Mouse (Mus musculus) Patski (cell line): Measurements from ENCODE around the gene Fnbp4. TPM values are rescaled to one million over a fixed set of nuclear protein-coding genes. Genes with fewer than 3 reads are reported as not detected.

ENCODE experiments used
- ATAC-seq: fragments of 100-300 bp; one replicate; pipeline ENCODE4 v1.8.0; 2021
- CTCF ChIA-PET: fragments of 350-600 bp; sonication (Branson Sonifier 250); formaldehyde crosslinking; loops from one replicate; lab custom pipeline; 2022; ENCODE audit warnings: inconsistent platforms; lab: Charles Lee
- POLR2A ChIA-PET: fragments of 350-600 bp; sonication (Branson Sonifier 250); formaldehyde crosslinking; loops from one replicate; lab custom pipeline; 2022; ENCODE audit warnings: antibody characterized with exemption, inconsistent platforms; lab: Charles Lee
- DNase-seq: peaks from one replicate; pipeline ENCODE4 v3.0.0-alpha.2; 2011; ENCODE audit warnings: low read depth, low spot score
- H3K27me3 ChIP-seq: fragments of 371-371 bp; one replicate; pipeline ENCODE4 v1.5.1; 2021
- CTCF ChIP-seq: fragments of 100-300 bp; IDR thresholded peaks from one replicate; pipeline ENCODE4 v1.5.1; 2021
- in situ Hi-C: fragments of 300-500 bp; cut with MboI; formaldehyde crosslinking; loops from 3 replicates; pipeline ENCODE4 v1.11.1; 2018; ENCODE audit warnings: low pct_unique_long_range_greater_than_20kb, mixed read lengths
- polyA plus RNA-seq: library from polyadenylated mRNA; unstranded; gene quantifications from one replicate; pipeline ENCODE4 v1.2.3, GENCODE M21; 2021

Fnbp4 gene
- polyA plus RNA-seq, result 81.9 TPM

GRCm38 (mm10) chr2:90745053-90745678, at the start of gene Fnbp4:
Gene Fnbp4 (plus strand): TSS chr2:90745370.
- H3K27me3 ChIP-seq, result no peaks in the 10 kb centered on the region
- CTCF ChIA-PET, result no interaction called here
- ATAC-seq (peak; percentile 97), DNase-seq (peak; percentile 99)
- no peak for TF ChIP-seq CTCF
- in situ Hi-C loops, result no loop called here
- POLR2A ChIA-PET, result interaction anchor here (0.6 to 1.2 kb wide), 4 partner anchors 14 to 202 kb away, joined by 3 to 4 read pairs (median 4); no protein-coding TSS in a partner anchor

GRCm38 (mm10) chr2:90700943-90701342, 44.2 kb upstream of the Fnbp4 start:
- H3K27me3 ChIP-seq, result no peaks in the 10 kb centered on the region
- TF ChIP-seq CTCF, result peak; percentile 40
- ChIA-PET POLR2A (interaction anchor here (0.6 kb wide), 1 partner anchor 230 kb away, joined by 3 read pairs; no protein-coding TSS in a partner anchor), CTCF (interaction anchor here (1.1 kb wide), 1 partner anchor 11 kb away, joined by 3 read pairs; no protein-coding TSS in a partner anchor)
- ATAC-seq, result peak; percentile 73
- no peak for DNase-seq
- in situ Hi-C loops, result no loop called here

GRCm38 (mm10) chr2:90708548-90708947, 36.6 kb upstream of the Fnbp4 start:
- no peaks in the 10 kb centered on the region for H3K27me3 ChIP-seq
- DNase-seq, result no peak
- in situ Hi-C loops, result no loop called here
- POLR2A ChIA-PET, result no interaction called here
- CTCF ChIA-PET, result interaction anchor here (0.7 kb wide), 1 partner anchor 11 kb away, joined by 3 read pairs; no protein-coding TSS in a partner anchor
- TF ChIP-seq CTCF, result no peak
- ATAC-seq, result no peak

- DNase-seq (no peak), ATAC-seq (no peak)
- POLR2A ChIA-PET, result no interaction called here
- no peaks in the 10 kb centered on the region for H3K27me3 ChIP-seq
- CTCF ChIA-PET, result no interaction called here
- in situ Hi-C loops, result no loop called here
- TF ChIP-seq CTCF, result no peak
These were observed 29.5 kb upstream of the Fnbp4 start for GRCm38 (mm10) chr2:90715555-90716092.

- DNase-seq, result no peak
- no peak for TF ChIP-seq CTCF
These were observed 27.8 kb upstream of the Fnbp4 start for GRCm38 (mm10) chr2:90717366-90717765.

GRCm38 (mm10) chr2:90717948-90718347, 27.2 kb upstream of the Fnbp4 start:
- in situ Hi-C loops, result no loop called here
- TF ChIP-seq CTCF, result no peak
- ChIA-PET CTCF (no interaction called here), POLR2A (no interaction called here)
- DNase-seq (no peak), ATAC-seq (no peak)
- no peaks in the 10 kb centered on the region for H3K27me3 ChIP-seq

More at GRCm38 (mm10) chr2:90717366-90717765, 27.8 kb upstream of the Fnbp4 start:
- in situ Hi-C loops, result no loop called here
- CTCF ChIA-PET, result no interaction called here
- no peaks in the 10 kb centered on the region for H3K27me3 ChIP-seq
- ATAC-seq, result no peak
- POLR2A ChIA-PET, result no interaction called here

GRCm38 (mm10) chr2:90726818-90727217, 18.4 kb upstream of the Fnbp4 start:
- POLR2A ChIA-PET, result no interaction called here
- H3K27me3 ChIP-seq, result no peaks in the 10 kb centered on the region
- TF ChIP-seq CTCF, result no peak
- no peak for DNase-seq
- CTCF ChIA-PET, result interaction anchor here (2.0 kb wide), 1 partner anchor 17 kb away, joined by 5 read pairs; no protein-coding TSS in a partner anchor
- no peak for ATAC-seq
- in situ Hi-C loops, result no loop called here

GRCm38 (mm10) chr2:90735326-90735725, 9.8 kb upstream of the Fnbp4 start:
- ATAC-seq (no peak), DNase-seq (no peak)
- CTCF ChIA-PET, result interaction anchor here (1.2 kb wide), 1 partner anchor 19 kb away, joined by 3 read pairs; no protein-coding TSS in a partner anchor
- in situ Hi-C loops, result no loop called here
- POLR2A ChIA-PET, result no interaction called here
- no peak for TF ChIP-seq CTCF
- no peaks in the 10 kb centered on the region for H3K27me3 ChIP-seq

- POLR2A ChIA-PET, result interaction anchor here (0.5 to 1.4 kb wide), 3 partner anchors 15 to 115 kb away, joined by 3 to 5 read pairs (median 3); no protein-coding TSS in a partner anchor
- in situ Hi-C loops, result no loop called here
- no peaks in the 10 kb centered on the region for H3K27me3 ChIP-seq
- ATAC-seq (no peak), DNase-seq (no peak)
- TF ChIP-seq CTCF, result no peak
- CTCF ChIA-PET, result interaction anchor here (1.1 to 1.7 kb wide), 5 partner anchors 10 to 91 kb away, joined by 3 to 5 read pairs (median 3); no protein-coding TSS in a partner anchor
These were observed 6.4 kb upstream of the Fnbp4 start for GRCm38 (mm10) chr2:90738801-90739200.

- POLR2A ChIA-PET, result interaction anchor here (0.7 kb wide), 1 partner anchor 19 kb away, joined by 3 read pairs; no protein-coding TSS in a partner anchor
These were observed 5.8 kb upstream of the Fnbp4 start for GRCm38 (mm10) chr2:90739327-90739726.

More at GRCm38 (mm10) chr2:90739327-90739726, 5.8 kb upstream of the Fnbp4 start:
- ATAC-seq (no peak), DNase-seq (no peak)
- in situ Hi-C loops, result no loop called here
- no peak for TF ChIP-seq CTCF
- H3K27me3 ChIP-seq, result no peaks in the 10 kb centered on the region
- CTCF ChIA-PET, result interaction anchor here (1.1 to 1.7 kb wide), 5 partner anchors 11 to 30 kb away, joined by 3 to 5 read pairs (median 3); no protein-coding TSS in a partner anchor
